Mouse (Mus musculus) limb, embryonic 12.5 days (tissue): ENCODE measurements around the gene Ankrd34a. TPM values are rescaled to one million over a fixed set of nuclear protein-coding genes. Genes with fewer than 3 reads are reported as not detected.

Source experiments
- polyA plus RNA-seq: library from polyadenylated mRNA; unstranded; fragments of >200 nt; fragmentation: Nextera tagmentation; extraction: Ambion mirVana; gene quantifications from 2 replicates; pipeline ENCODE4 v1.2.1, GENCODE M21; 2016

The Ankrd34a gene
- polyA plus RNA-seq, 1 experiment from 2014 or later, result 2.2 TPM

Other genes with a start within 250 kb of the Ankrd34a start
- gene BC107364, start 144.3 kb upstream of the Ankrd34a start, polyA plus RNA-seq, result not detected in 2 replicates
- 7.8 and 8.5 TPM in 2 replicates for gene Hfe2, start 71.5 kb upstream of the Ankrd34a start, polyA plus RNA-seq
- gene Txnip, start 38.7 kb upstream of the Ankrd34a start, polyA plus RNA-seq, result 68.2 and 70.9 TPM in 2 replicates
- 0.72 and 1.5 TPM in 2 replicates for gene Gm16253, start 19.7 kb upstream of the Ankrd34a start, polyA plus RNA-seq
- gene Polr3gl, start 2.5 kb upstream of the Ankrd34a start, polyA plus RNA-seq, result 48.5 and 50.4 TPM in 2 replicates
- 5.7 and 6.8 TPM in 2 replicates for gene Lix1l, start 4.5 kb downstream of the Ankrd34a start, polyA plus RNA-seq
- 176 and 192 TPM in 2 replicates for gene Rbm8a, start 33.3 kb downstream of the Ankrd34a start, polyA plus RNA-seq
- gene Pex11b, start 38.7 kb downstream of the Ankrd34a start, polyA plus RNA-seq, result 53.9 and 55.3 TPM in 2 replicates
- gene Gm42957, start 38.8 kb downstream of the Ankrd34a start, polyA plus RNA-seq, result 0.06 and 0.17 TPM in 2 replicates
- 0.76 and 1.5 TPM in 2 replicates for gene Itga10, start 48.9 kb downstream of the Ankrd34a start, polyA plus RNA-seq
- 0.69 and 0.85 TPM in 2 replicates for gene Ankrd35, start 73.5 kb downstream of the Ankrd34a start, polyA plus RNA-seq
- gene Pias3, start 99.7 kb downstream of the Ankrd34a start, polyA plus RNA-seq, result 70.2 and 70.8 TPM in 2 replicates
- 13.5 and 13.7 TPM in 2 replicates for gene Nudt17, start 111.9 kb downstream of the Ankrd34a start, polyA plus RNA-seq
- 38.9 and 40.5 TPM in 2 replicates for gene Polr3c, start 131.0 kb downstream of the Ankrd34a start, polyA plus RNA-seq
- 64.4 and 66.0 TPM in 2 replicates for gene Rnf115, start 131.0 kb downstream of the Ankrd34a start, polyA plus RNA-seq
- gene Pdzk1, start 232.6 kb downstream of the Ankrd34a start, polyA plus RNA-seq, result not detected in 2 replicates
- gene Cd160, start 232.7 kb downstream of the Ankrd34a start, polyA plus RNA-seq, result 0.08 and 0.14 TPM in 2 replicates